Mouse (Mus musculus): ENCODE measurements at regions not wholly inside any gene's neighbourhood (a gene's known extent, or its start where the extent isn't known, plus 50 kb on each side); places are given as distances from the start of the nearest gene placed in this dataset.

DNA sequence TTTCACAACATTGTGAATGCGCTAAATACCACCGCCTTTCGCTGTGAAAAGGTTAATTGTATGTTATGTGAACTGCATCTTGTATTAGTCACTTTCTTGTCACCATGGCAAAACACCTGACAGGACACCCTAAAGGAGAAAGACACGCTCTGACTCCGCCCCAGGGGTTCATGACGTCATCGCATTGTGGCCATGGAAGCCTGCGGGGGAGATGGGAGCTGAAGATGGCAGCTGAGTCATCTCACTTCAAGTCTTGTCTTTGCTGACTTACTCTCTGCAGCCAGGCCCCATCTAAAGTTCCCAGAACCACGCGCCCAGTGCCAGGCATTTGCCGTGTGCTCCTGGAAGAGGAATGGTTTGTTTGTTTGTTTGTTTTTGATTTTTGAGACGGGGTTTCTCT is 57.5 kb upstream of the Ppp2r5c start:
- DNase-seq = no peak

DNA sequence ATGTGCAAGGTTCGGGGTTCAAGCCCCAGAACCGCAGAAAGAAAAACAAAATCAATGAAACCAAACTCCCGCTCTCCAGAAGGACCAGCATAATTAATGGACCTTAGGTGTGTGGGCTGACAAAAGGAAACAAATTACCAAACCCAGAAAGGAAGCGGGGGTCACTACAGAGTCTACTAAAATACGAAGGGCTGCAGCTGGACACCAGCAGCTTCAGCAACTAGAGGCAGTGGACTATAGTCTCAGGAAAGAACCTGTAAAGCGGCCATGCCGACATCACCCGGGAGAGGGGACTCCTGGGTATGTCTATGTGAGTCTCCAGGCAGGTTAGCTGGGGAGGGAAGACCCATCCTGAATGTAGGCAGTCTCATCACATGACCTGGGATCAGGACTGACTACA is 55.5 kb upstream of the Ppp2r5c start:
- DNase-seq = no peak

DNA sequence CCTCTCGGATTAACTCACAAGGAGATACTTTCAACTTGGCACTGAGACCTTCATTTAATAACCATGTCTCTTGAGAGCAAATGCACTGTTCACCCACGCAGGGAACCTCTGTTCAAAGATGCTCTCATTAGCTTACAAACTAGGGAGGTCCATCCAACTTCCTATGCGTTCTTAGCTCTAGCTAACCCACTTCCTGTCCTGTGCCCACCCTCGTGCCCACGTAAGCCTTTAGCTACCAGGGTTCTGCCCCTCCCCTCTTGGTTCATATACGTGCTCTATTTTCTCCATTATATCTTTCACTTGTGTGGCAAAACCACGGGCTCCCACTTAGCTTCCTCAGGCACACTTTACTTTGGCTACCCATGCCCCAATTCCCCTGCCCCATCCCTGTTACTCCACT is 53.4 kb upstream of the Ppp2r5c start:
- DNase-seq = no peak
